Mouse (Mus musculus) lung, postnatal 0 days (tissue): ENCODE results near the gene Ror1. TPM values are rescaled to one million over a fixed set of nuclear protein-coding genes. Genes with fewer than 3 reads are reported as not detected.
A peak's percentile ranks its signal among the peaks of the same experiment; 100 is the strongest.

Source experiments
- ATAC-seq: fragments of 200-750 bp; cut with Nextera tagmentation; 2 replicates; pipeline ENCODE4 v1.8.0; 2017; ENCODE audit warnings: moderate library complexity
- DNase-seq: peaks from one replicate; pipeline ENCODE4 v3.0.0-alpha.2; 2016; ENCODE audit warnings: low spot score
- H3K27ac ChIP-seq: fragments of 300-500 bp; sonication (generic); 2 replicates; pipeline ENCODE4 v1.5.1; 2014; ENCODE audit warnings: antibody characterized with exemption, mild to moderate bottlenecking, low read length, mixed read lengths
- H3K27me3 ChIP-seq: fragments of 300-500 bp; sonication (generic); replicated peaks from 2 replicates; pipeline ENCODE4 v1.6.1; 2014; ENCODE audit warnings: low read length, mixed read lengths; ENCODE audit not compliant: insufficient read depth
- H3K36me3 ChIP-seq: fragments of 300-500 bp; sonication (generic); 2 replicates; pipeline ENCODE4 v1.6.1; 2014; ENCODE audit warnings: low read length, mixed read lengths; ENCODE audit not compliant: insufficient read depth
- H3K4me1 ChIP-seq: fragments of 300-500 bp; sonication (generic); 2 replicates; pipeline ENCODE4 v1.6.1; 2014; ENCODE audit warnings: antibody characterized with exemption, low read depth, low read length, mixed read lengths; ENCODE audit not compliant: insufficient read depth
- H3K4me2 ChIP-seq: fragments of 300-500 bp; sonication (generic); replicated peaks from 2 replicates; pipeline ENCODE4 v1.6.1; 2014; ENCODE audit warnings: low read depth, mild to moderate bottlenecking, low read length, moderate library complexity, mixed read lengths
- H3K4me3 ChIP-seq: fragments of 300-500 bp; sonication (generic); 2 replicates; pipeline ENCODE4 v1.5.1; 2014; ENCODE audit warnings: low read depth, low read length
- H3K9ac ChIP-seq: fragments of 300-500 bp; sonication (generic); replicated peaks from 2 replicates; pipeline ENCODE4 v1.6.1; 2014; ENCODE audit warnings: low read depth, mild to moderate bottlenecking
- H3K9me3 ChIP-seq: fragments of 300-500 bp; sonication (generic); 2 replicates; pipeline ENCODE4 v1.6.1; 2016; ENCODE audit warnings: low read length, mixed read lengths
- CTCF ChIP-seq: IDR thresholded peaks from 2 replicates; pipeline ENCODE4 v1.5.1; 2016; ENCODE audit warnings: antibody characterized with exemption, mild to moderate bottlenecking
- EP300 ChIP-seq: IDR thresholded peaks from 2 replicates; pipeline ENCODE4 v1.6.1; 2016; ENCODE audit warnings: antibody characterized with exemption, mild to moderate bottlenecking, control low read depth
- WGBS: fragments of 180-500 bp; shearing (Covaris S2); extraction: QIAGEN DNeasy Blood & Tissue Kit; methylation state at CpG from one replicate; pipeline ENCODE4 v1.1.7; 2014; 5-methylcytosine and 5-hydroxymethylcytosine counted together
- polyA plus RNA-seq: library from polyadenylated mRNA; unstranded; fragments of >200 nt; fragmentation: Nextera tagmentation; extraction: Ambion mirVana; gene quantifications from 2 replicates; pipeline ENCODE4 v1.2.1, GENCODE M21; 2015

Ror1 gene
- polyA plus RNA-seq, 1 experiment from 2014 or later: 6.2 TPM

- no peak overlapping the region for H3K4me2 ChIP-seq
- TF ChIP-seq CTCF (no peak), EP300 (no peak)
- no peaks in the 10 kb centered on the region for H3K36me3 ChIP-seq
- DNase-seq (peak; percentile 17), ATAC-seq (0 out of 2 replicates have a peak, but pooled peaks have one; percentile 17)
- no peaks in the 10 kb centered on the region for H3K9me3 ChIP-seq
- H3K27ac ChIP-seq: no peak overlapping the region
- H3K4me1 ChIP-seq: no peaks in the 10 kb centered on the region
- H3K4me3 ChIP-seq: no peak overlapping the region
- WGBS: 65% methylated on average over 5 of the region's 5 CpGs
- H3K27me3 ChIP-seq: no peaks in the 10 kb centered on the region
- no peak overlapping the region for H3K9ac ChIP-seq
Measured at GRCm38 (mm10) chr4:100196255-100196793, 100.7 kb downstream of the Ror1 start.

- Histone ChIP-seq H3K9me3 (no peaks in the 10 kb centered on the region), H3K27me3 (no peaks in the 10 kb centered on the region), H3K4me1 (no peaks in the 10 kb centered on the region), H3K27ac (no peak overlapping the region), H3K9ac (no peak overlapping the region), H3K4me3 (no peak overlapping the region), H3K36me3 (no peaks in the 10 kb centered on the region), H3K4me2 (no peak overlapping the region)
- ATAC-seq (no peak), DNase-seq (no peak)
- 34% methylated on average over 2 of the region's 2 CpGs for WGBS
- TF ChIP-seq CTCF (no peak), EP300 (no peak)
Measured at GRCm38 (mm10) chr4:100198275-100198674, 102.7 kb downstream of the Ror1 start.

- H3K4me2 ChIP-seq: no peak overlapping the region
- 53% methylated on average over 2 of the region's 2 CpGs for WGBS
- no peak overlapping the region for H3K4me3 ChIP-seq
- ATAC-seq: no peak
- no peak for DNase-seq
- no peaks in the 10 kb centered on the region for H3K4me1 ChIP-seq
- H3K9ac ChIP-seq: no peak overlapping the region
- no peaks in the 10 kb centered on the region for H3K36me3 ChIP-seq
- no peaks in the 10 kb centered on the region for H3K9me3 ChIP-seq
- no peaks in the 10 kb centered on the region for H3K27me3 ChIP-seq
- no peak overlapping the region for H3K27ac ChIP-seq
- TF ChIP-seq CTCF (no peak), EP300 (no peak)
Measured at GRCm38 (mm10) chr4:100201322-100201721, 105.7 kb downstream of the Ror1 start.

- no peaks in the 10 kb centered on the region for H3K9me3 ChIP-seq
- H3K4me2 ChIP-seq: no peak overlapping the region
- DNase-seq (no peak), ATAC-seq (no peak)
- no peak overlapping the region for H3K4me3 ChIP-seq
- no peaks in the 10 kb centered on the region for H3K4me1 ChIP-seq
- no peak overlapping the region for H3K27ac ChIP-seq
- WGBS: 34% methylated on average over 5 of the region's 5 CpGs
- TF ChIP-seq EP300: no peak
- TF ChIP-seq CTCF: no peak
- no peak overlapping the region for H3K9ac ChIP-seq
- no peaks in the 10 kb centered on the region for H3K27me3 ChIP-seq
- H3K36me3 ChIP-seq: no peaks in the 10 kb centered on the region
Measured at GRCm38 (mm10) chr4:100203066-100203465, 107.5 kb downstream of the Ror1 start.

- Histone ChIP-seq H3K36me3 (no peaks in the 10 kb centered on the region), H3K4me3 (no peak overlapping the region), H3K27me3 (no peaks in the 10 kb centered on the region), H3K9ac (no peak overlapping the region), H3K4me1 (no peaks in the 10 kb centered on the region), H3K27ac (no peak overlapping the region), H3K4me2 (no peak overlapping the region), H3K9me3 (no peaks in the 10 kb centered on the region)
- DNase-seq (no peak), ATAC-seq (no peak)
- WGBS: 65% methylated on average over 5 of the region's 5 CpGs
- TF ChIP-seq EP300 (no peak), CTCF (no peak)
Measured at GRCm38 (mm10) chr4:100203688-100204087, 108.1 kb downstream of the Ror1 start.

GRCm38 (mm10) chr4:100204381-100204780, 108.8 kb downstream of the Ror1 start:
- Histone ChIP-seq H3K27me3 (no peaks in the 10 kb centered on the region), H3K9ac (no peak overlapping the region), H3K27ac (no peak overlapping the region), H3K4me2 (no peak overlapping the region), H3K4me1 (no peaks in the 10 kb centered on the region), H3K4me3 (no peak overlapping the region), H3K9me3 (no peaks in the 10 kb centered on the region), H3K36me3 (no peaks in the 10 kb centered on the region)
- DNase-seq (no peak), ATAC-seq (no peak)
- TF ChIP-seq EP300 (no peak), CTCF (no peak)
- WGBS: 47% methylated on average over 12 of the region's 12 CpGs

- ATAC-seq (no peak), DNase-seq (no peak)
- no peaks in the 10 kb centered on the region for H3K9me3 ChIP-seq
- no peak overlapping the region for H3K27ac ChIP-seq
- no peak overlapping the region for H3K4me3 ChIP-seq
- no peak overlapping the region for H3K4me2 ChIP-seq
- H3K4me1 ChIP-seq: no peaks in the 10 kb centered on the region
- no peaks in the 10 kb centered on the region for H3K36me3 ChIP-seq
- TF ChIP-seq EP300: no peak
- no peak overlapping the region for H3K9ac ChIP-seq
- 50% methylated on average over 4 of the region's 4 CpGs for WGBS
- H3K27me3 ChIP-seq: no peaks in the 10 kb centered on the region
Measured at GRCm38 (mm10) chr4:100208081-100208480, 112.5 kb downstream of the Ror1 start.
